Mouse (Mus musculus) E14TG2a.4 (cell line): Measurements from ENCODE around the gene Grik3.

ENCODE experiments used
- CTCF ChIP-seq: conservative IDR thresholded peaks from 2 replicates; pipeline ENCODE4 v1.5.1; 2014; ENCODE audit warnings: low read length
- NANOG ChIP-seq: IDR thresholded peaks from 2 replicates; pipeline ENCODE4 v1.6.1; 2014; ENCODE audit warnings: borderline replicate concordance, low read length, mixed read lengths
- POU5F1 ChIP-seq: IDR thresholded peaks from 2 replicates; pipeline ENCODE4 v1.6.1; 2014; ENCODE audit warnings: low read length, borderline replicate concordance

GRCm38 (mm10) chr4:125488796-125489637 is 1.5 kb upstream of the Grik3 start:
- TF ChIP-seq CTCF (no peak), NANOG (no peak), POU5F1 (no peak)
